Mouse (Mus musculus) embryonic facial prominence, embryonic 10.5 days (tissue): ENCODE measurements at regions not wholly inside any gene's neighbourhood (a gene's known extent, or its start where the extent isn't known, plus 50 kb on each side); places are given as distances from the start of the nearest gene placed in this dataset.

ENCODE experiments used
- DNase-seq: peaks from one replicate; pipeline ENCODE4 v3.0.0-alpha.2; 2017; ENCODE audit warnings: low spot score
- H3K27ac ChIP-seq: fragments of 300-500 bp; sonication (generic); replicated peaks from 2 replicates; pipeline ENCODE4 v1.5.1; 2016; ENCODE audit warnings: mild to moderate bottlenecking
- H3K27me3 ChIP-seq: fragments of 300-500 bp; sonication (generic); replicated peaks from 2 replicates; pipeline ENCODE4 v1.6.1; 2016; ENCODE audit warnings: low read depth, mild to moderate bottlenecking; ENCODE audit not compliant: poor library complexity, severe bottlenecking
- H3K36me3 ChIP-seq: fragments of 300-500 bp; sonication (generic); replicated peaks from 2 replicates; pipeline ENCODE4 v1.6.1; 2016; ENCODE audit warnings: mild to moderate bottlenecking, moderate library complexity
- H3K4me1 ChIP-seq: fragments of 300-500 bp; sonication (generic); 2 replicates; pipeline ENCODE4 v1.6.1; 2016
- H3K4me3 ChIP-seq: fragments of 300-500 bp; sonication (generic); 2 replicates; pipeline ENCODE4 v1.5.1; 2016; ENCODE audit warnings: mild to moderate bottlenecking, moderate library complexity
- H3K9me3 ChIP-seq: fragments of 300-500 bp; sonication (generic); 2 replicates; pipeline ENCODE4 v1.6.1; 2016; ENCODE audit warnings: mild to moderate bottlenecking
- WGBS: fragments of 180-500 bp; shearing (Covaris S2); methylation state at CpG from one replicate; pipeline ENCODE4 v1.1.7; 2016; 5-methylcytosine and 5-hydroxymethylcytosine counted together

- Histone ChIP-seq H3K27ac (no peak overlapping the region), H3K27me3 (0 out of 2 replicates have a peak, but pooled peaks cover 5% of the 10 kb centered on the region), H3K9me3 (no peaks in the 10 kb centered on the region), H3K36me3 (no peaks in the 10 kb centered on the region), H3K4me3 (no peak overlapping the region), H3K4me1 (peaks cover 22% of the 10 kb centered on the region)
- DNase-seq: no peak
- WGBS: 62% methylated on average over 3 of the region's 3 CpGs
Measured at GRCm38 (mm10) chr2:34111286-34111685, 223.5 kb upstream of the Mvb12b start.

GRCm38 (mm10) chr2:34110582-34110981 is 222.8 kb upstream of the Mvb12b start:
- peaks cover 29% of the 10 kb centered on the region for H3K4me1 ChIP-seq
- 86% methylated on average over 17 of the region's 17 CpGs for WGBS
- no peaks in the 10 kb centered on the region for H3K36me3 ChIP-seq
- no peak overlapping the region for H3K27ac ChIP-seq
- peaks cover 11% of the 10 kb centered on the region; the same call in 1 of the 2 replicates for H3K27me3 ChIP-seq
- no peaks in the 10 kb centered on the region for H3K9me3 ChIP-seq
- DNase-seq: no peak
- H3K4me3 ChIP-seq: no peak overlapping the region

GRCm38 (mm10) chr2:34107566-34108303 is 220.0 kb upstream of the Mvb12b start:
- Histone ChIP-seq H3K36me3 (no peaks in the 10 kb centered on the region), H3K4me3 (no peak overlapping the region), H3K9me3 (no peaks in the 10 kb centered on the region), H3K27me3 (peaks cover 13% of the 10 kb centered on the region; the same call in 1 of the 2 replicates), H3K27ac (0 out of 2 replicates have a peak overlapping the region, but pooled peaks have one; percentile 19), H3K4me1 (peaks cover 31% of the 10 kb centered on the region)
- WGBS: 75% methylated on average over 27 of the region's 27 CpGs
- DNase-seq: no peak

GRCm38 (mm10) chr2:34106837-34107565 is 219.3 kb upstream of the Mvb12b start:
- DNase-seq: no peak
- no peak overlapping the region for H3K27ac ChIP-seq
- peaks cover 31% of the 10 kb centered on the region for H3K4me1 ChIP-seq
- WGBS: 44% methylated on average over 15 of the region's 15 CpGs
- H3K36me3 ChIP-seq: no peaks in the 10 kb centered on the region
- H3K27me3 ChIP-seq: peaks cover 13% of the 10 kb centered on the region; the same call in 1 of the 2 replicates
- H3K4me3 ChIP-seq: no peak overlapping the region
- no peaks in the 10 kb centered on the region for H3K9me3 ChIP-seq

GRCm38 (mm10) chr2:34106245-34106644 is 218.5 kb upstream of the Mvb12b start:
- no peak for DNase-seq
- H3K27ac ChIP-seq: 0 out of 2 replicates have a peak overlapping the region, but pooled peaks have one; percentile 25
- H3K36me3 ChIP-seq: no peaks in the 10 kb centered on the region
- 76% methylated on average over 9 of the region's 9 CpGs for WGBS
- H3K9me3 ChIP-seq: no peaks in the 10 kb centered on the region
- H3K4me3 ChIP-seq: no peak overlapping the region
- peaks cover 31% of the 10 kb centered on the region for H3K4me1 ChIP-seq
- peaks cover 13% of the 10 kb centered on the region; the same call in 1 of the 2 replicates for H3K27me3 ChIP-seq

GRCm38 (mm10) chr2:34105271-34106051 is 217.7 kb upstream of the Mvb12b start:
- Histone ChIP-seq H3K9me3 (no peaks in the 10 kb centered on the region), H3K27me3 (peaks cover 9% of the 10 kb centered on the region; the same call in 1 of the 2 replicates), H3K4me1 (peaks cover 31% of the 10 kb centered on the region), H3K36me3 (no peaks in the 10 kb centered on the region), H3K4me3 (no peak overlapping the region), H3K27ac (peak overlapping the region; percentile 63)
- no peak for DNase-seq
- 64% methylated on average over 13 of the region's 13 CpGs for WGBS

- no peak overlapping the region for H3K4me3 ChIP-seq
- H3K9me3 ChIP-seq: no peaks in the 10 kb centered on the region
- no peak for DNase-seq
- H3K27ac ChIP-seq: no peak overlapping the region
- no peaks in the 10 kb centered on the region for H3K27me3 ChIP-seq
- peaks cover 16% of the 10 kb centered on the region for H3K4me1 ChIP-seq
- no peaks in the 10 kb centered on the region for H3K36me3 ChIP-seq
- 78% methylated on average over 14 of the region's 14 CpGs for WGBS
Measured at GRCm38 (mm10) chr2:34098004-34098547, 210.3 kb upstream of the Mvb12b start.

- H3K9me3 ChIP-seq: no peaks in the 10 kb centered on the region
- H3K27me3 ChIP-seq: no peaks in the 10 kb centered on the region
- no peak overlapping the region for H3K4me3 ChIP-seq
- H3K4me1 ChIP-seq: peaks cover 16% of the 10 kb centered on the region
- no peak overlapping the region for H3K27ac ChIP-seq
- H3K36me3 ChIP-seq: no peaks in the 10 kb centered on the region
- DNase-seq: no peak
Measured at GRCm38 (mm10) chr2:34096561-34096960, 208.8 kb upstream of the Mvb12b start.

GRCm38 (mm10) chr2:34088832-34089231 is 201.1 kb upstream of the Mvb12b start:
- H3K4me3 ChIP-seq: no peak overlapping the region
- H3K36me3 ChIP-seq: no peaks in the 10 kb centered on the region
- H3K27ac ChIP-seq: no peak overlapping the region
- no peak for DNase-seq
- H3K9me3 ChIP-seq: no peaks in the 10 kb centered on the region
- peaks cover 2% of the 10 kb centered on the region; the same call in 1 of the 2 replicates for H3K4me1 ChIP-seq
- H3K27me3 ChIP-seq: no peaks in the 10 kb centered on the region
- WGBS: 74% methylated on average over 4 of the region's 4 CpGs

- Histone ChIP-seq H3K4me1 (peaks cover 2% of the 10 kb centered on the region; the same call in 1 of the 2 replicates), H3K27me3 (no peaks in the 10 kb centered on the region), H3K4me3 (no peak overlapping the region), H3K36me3 (no peaks in the 10 kb centered on the region), H3K27ac (no peak overlapping the region), H3K9me3 (no peaks in the 10 kb centered on the region)
- 90% methylated on average over 3 of the region's 3 CpGs for WGBS
- DNase-seq: no peak
Measured at GRCm38 (mm10) chr2:34086130-34086529, 198.4 kb upstream of the Mvb12b start.

- H3K27ac ChIP-seq: no peak overlapping the region
Measured at GRCm38 (mm10) chr2:34084513-34084912, 196.8 kb upstream of the Mvb12b start.

GRCm38 (mm10) chr2:34082486-34082885 is 194.7 kb upstream of the Mvb12b start:
- Histone ChIP-seq H3K9me3 (no peaks in the 10 kb centered on the region), H3K36me3 (no peaks in the 10 kb centered on the region), H3K27me3 (no peaks in the 10 kb centered on the region), H3K4me1 (peaks cover 20% of the 10 kb centered on the region), H3K27ac (no peak overlapping the region), H3K4me3 (no peak overlapping the region)
- WGBS: 81% methylated on average over 7 of the region's 7 CpGs
- no peak for DNase-seq

More at GRCm38 (mm10) chr2:34084513-34084912, 196.8 kb upstream of the Mvb12b start:
- H3K27me3 ChIP-seq: no peaks in the 10 kb centered on the region
- no peak overlapping the region for H3K4me3 ChIP-seq
- H3K9me3 ChIP-seq: no peaks in the 10 kb centered on the region
- H3K4me1 ChIP-seq: peaks cover 2% of the 10 kb centered on the region; the same call in 1 of the 2 replicates
- DNase-seq: no peak
- no peaks in the 10 kb centered on the region for H3K36me3 ChIP-seq
- WGBS: 79% methylated on average over 1 of the region's 1 CpGs
